Mouse (Mus musculus): ENCODE results near the gene Bri3. TPM values are rescaled to one million over a fixed set of nuclear protein-coding genes. Genes with fewer than 3 reads are reported as not detected.

Gene Bri3
- polyA plus RNA-seq, 1 experiment, result 69.0 TPM

- TF ChIP-seq GATA1 (IDR thresholded peaks at IDR 0.05; ENCODE audit: low read length), result no peak
Measured at GRCm38 (mm10) chr5:144223899-144224816, 20.1 kb upstream of the Bri3 start.

GRCm38 (mm10) chr5:144226220-144226619 is 18.0 kb upstream of the Bri3 start:
- no peak for TF ChIP-seq GATA1 (IDR thresholded peaks at IDR 0.05; ENCODE audit: low read length)

- no peak for TF ChIP-seq GATA1 (IDR thresholded peaks at IDR 0.05; ENCODE audit: low read length)
Measured at GRCm38 (mm10) chr5:144230216-144230615, 14.0 kb upstream of the Bri3 start.

GRCm38 (mm10) chr5:144231410-144231809 is 12.8 kb upstream of the Bri3 start:
- TF ChIP-seq GATA1 (IDR thresholded peaks at IDR 0.05; ENCODE audit: low read length), result no peak

GRCm38 (mm10) chr5:144232531-144232930 is 11.7 kb upstream of the Bri3 start:
- no peak for TF ChIP-seq GATA1 (IDR thresholded peaks at IDR 0.05; ENCODE audit: low read length)

GRCm38 (mm10) chr5:144234222-144234621 is 10.0 kb upstream of the Bri3 start:
- TF ChIP-seq GATA1 (IDR thresholded peaks at IDR 0.05; ENCODE audit: low read length), result no peak

GRCm38 (mm10) chr5:144234714-144235113 is 9.5 kb upstream of the Bri3 start:
- TF ChIP-seq GATA1 (IDR thresholded peaks at IDR 0.05; ENCODE audit: low read length), result no peak

GRCm38 (mm10) chr5:144238969-144239368 is 5.3 kb upstream of the Bri3 start:
- TF ChIP-seq GATA1 (IDR thresholded peaks at IDR 0.05; ENCODE audit: low read length), result no peak

GRCm38 (mm10) chr5:144245592-144245991 is 1.4 kb downstream of the Bri3 start:
- TF ChIP-seq GATA1 (IDR thresholded peaks at IDR 0.05; ENCODE audit: low read length), result no peak

GRCm38 (mm10) chr5:144246669-144247068 is 2.4 kb downstream of the Bri3 start:
- no peak for TF ChIP-seq GATA1 (IDR thresholded peaks at IDR 0.05; ENCODE audit: low read length)

- no peak for TF ChIP-seq GATA1 (IDR thresholded peaks at IDR 0.05; ENCODE audit: low read length)
Measured at GRCm38 (mm10) chr5:144247307-144247706, 3.1 kb downstream of the Bri3 start.

GRCm38 (mm10) chr5:144247906-144248585 is 3.8 kb downstream of the Bri3 start:
- TF ChIP-seq GATA1 (IDR thresholded peaks at IDR 0.05; ENCODE audit: low read length), result no peak

- no peak for TF ChIP-seq GATA1 (IDR thresholded peaks at IDR 0.05; ENCODE audit: low read length)
Measured at GRCm38 (mm10) chr5:144249871-144250270, 5.6 kb downstream of the Bri3 start.

- TF ChIP-seq GATA1 (IDR thresholded peaks at IDR 0.05; ENCODE audit: low read length), result no peak
Measured at GRCm38 (mm10) chr5:144251876-144252577, 7.8 kb downstream of the Bri3 start.

GRCm38 (mm10) chr5:144253212-144253611 is 9.0 kb downstream of the Bri3 start:
- TF ChIP-seq GATA1 (IDR thresholded peaks at IDR 0.05; ENCODE audit: low read length), result no peak

All from G1E-ER4 (cell line).